Mouse (Mus musculus): ENCODE results near the gene Stk38. TPM values are rescaled to one million over a fixed set of nuclear protein-coding genes. Genes with fewer than 3 reads are reported as not detected.

Stk38 gene
- 46.0 TPM for polyA plus RNA-seq (2014; fragmentation: Illumina TruSeq; extraction: RNeasy Lipid Tissue Mini Kit (QIAGEN cat#74804); ENCODE audit: low read depth, low replicate concordance)

DNA sequence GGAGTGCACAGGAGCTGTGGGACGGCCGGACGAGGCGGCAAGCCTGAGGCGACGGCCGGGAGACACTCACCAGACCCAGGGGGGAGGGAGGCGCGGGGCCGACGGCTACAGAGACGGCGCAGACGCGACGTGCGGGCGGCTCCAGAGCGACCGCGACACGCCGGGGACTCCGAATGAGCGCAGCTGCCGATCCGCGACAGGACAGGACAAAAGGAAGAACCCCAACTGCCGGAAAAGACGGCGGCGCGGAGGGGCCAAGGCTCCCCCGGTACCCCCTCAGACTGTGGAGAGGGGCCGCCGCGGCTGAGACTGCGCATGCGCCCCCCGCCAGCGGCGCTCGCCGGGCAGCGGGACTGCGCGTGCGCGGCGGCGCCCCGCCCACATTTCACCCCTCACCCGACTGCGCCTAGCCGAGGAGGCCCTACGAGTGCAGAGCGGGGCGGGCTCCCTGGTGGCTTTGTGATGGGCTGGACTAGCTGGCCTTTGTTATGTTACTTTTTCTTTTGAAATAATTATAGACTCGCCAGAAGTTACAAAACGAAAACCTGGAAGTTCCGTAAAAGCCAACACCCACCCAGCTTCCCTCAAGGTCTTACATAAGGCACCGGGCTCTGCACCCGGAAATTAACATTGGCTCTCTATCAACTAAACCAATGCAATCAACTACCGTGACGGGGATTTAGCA, at the start of gene Stk38:
TSS of gene Stk38 (minus strand) at position 355 of the 685 bp plus-strand sequence.

DNA sequence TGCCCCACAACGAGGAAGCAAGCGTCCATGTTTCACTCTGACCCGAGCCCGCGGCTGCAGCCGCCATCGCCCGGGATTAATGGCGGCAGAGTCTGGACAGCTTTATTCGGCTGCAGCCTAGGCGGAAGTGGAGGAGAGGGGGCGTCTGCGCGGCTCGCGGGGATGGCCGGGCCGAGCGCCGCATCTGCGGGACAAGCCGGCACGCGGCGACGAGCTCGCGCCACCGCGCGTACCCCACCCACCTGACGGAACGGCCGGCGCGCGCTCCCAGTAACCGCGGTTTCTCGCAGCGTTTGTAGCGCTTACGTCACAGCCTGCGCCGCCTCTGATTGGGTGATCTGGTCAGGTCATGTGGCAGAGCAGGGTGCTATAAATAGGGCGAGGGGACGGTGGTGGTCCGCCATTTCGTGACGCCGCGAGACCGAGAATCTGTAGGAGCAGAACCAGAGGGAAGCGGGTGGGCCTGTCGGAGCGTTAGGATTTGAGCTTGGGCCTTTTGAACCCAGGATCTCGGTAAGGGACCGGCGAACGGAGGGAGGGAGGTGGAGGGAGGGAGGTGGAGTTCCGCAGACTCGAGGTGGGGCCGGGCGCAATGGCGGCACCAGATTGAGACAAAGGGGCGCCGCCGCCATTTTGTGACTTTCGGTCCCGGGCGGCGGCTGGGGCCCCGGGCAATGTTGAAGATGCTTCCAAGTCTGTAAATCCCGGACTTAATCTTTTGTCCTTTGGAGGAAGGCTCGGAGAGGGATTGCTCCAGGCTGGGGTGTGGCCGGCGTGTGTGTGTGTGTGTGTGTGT, 24.7 kb upstream of the Stk38 start, which contains the start of gene Srsf3:
TSS of gene Srsf3 (plus strand) at position 355 of the 796 bp plus-strand sequence.

DNA sequence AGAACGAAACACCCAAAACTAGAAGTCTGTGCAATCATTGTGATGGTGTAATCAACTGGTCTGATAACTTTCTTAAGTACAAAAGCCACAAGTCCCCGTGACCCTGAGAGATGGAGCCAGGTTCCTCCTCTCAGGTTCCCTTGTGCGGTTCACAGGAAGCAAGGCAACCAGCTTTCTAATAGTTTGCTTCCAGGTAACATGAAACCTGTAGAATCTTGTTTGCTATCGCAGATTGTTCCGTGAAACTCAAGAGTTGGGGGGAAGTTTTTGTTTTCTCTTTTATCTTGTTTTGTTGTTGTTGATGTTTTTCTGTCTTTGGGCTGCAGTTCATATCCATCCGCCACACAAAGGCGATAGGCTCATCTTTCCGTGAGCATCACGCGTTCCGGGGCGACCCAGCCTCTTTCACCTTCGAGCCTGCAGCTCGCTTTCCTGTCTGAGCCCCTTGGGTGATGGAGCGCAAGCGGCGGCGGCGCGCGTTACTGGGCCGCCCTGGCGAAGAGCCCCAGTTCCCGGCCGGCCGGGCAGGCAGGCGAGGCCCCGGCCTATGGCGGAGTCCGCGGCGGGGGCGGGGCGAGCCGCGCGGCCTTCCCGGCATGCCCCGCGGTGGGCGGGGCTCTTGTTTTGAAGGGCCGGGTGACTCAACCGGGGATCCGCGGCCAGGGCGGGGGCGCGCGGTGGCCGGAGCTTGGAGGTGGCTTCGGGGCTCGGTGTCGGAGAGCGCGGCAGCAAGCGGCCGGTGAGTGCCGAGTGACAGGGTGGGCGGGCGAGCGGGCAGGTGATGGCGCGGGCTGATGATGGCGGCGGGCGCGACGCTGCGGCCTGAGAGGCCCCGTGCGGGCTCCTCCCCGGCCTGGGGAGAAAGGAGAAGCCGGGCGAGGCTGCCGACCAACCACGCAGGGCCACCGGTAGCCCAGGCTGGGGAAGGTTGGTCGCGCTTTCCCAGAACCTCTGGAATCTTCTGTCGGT, 55.7 kb downstream of the Stk38 start, which contains the start of gene Kctd20:
TSS of gene Kctd20 (plus strand) at position 120 of the 969 bp plus-strand sequence.

DNA sequence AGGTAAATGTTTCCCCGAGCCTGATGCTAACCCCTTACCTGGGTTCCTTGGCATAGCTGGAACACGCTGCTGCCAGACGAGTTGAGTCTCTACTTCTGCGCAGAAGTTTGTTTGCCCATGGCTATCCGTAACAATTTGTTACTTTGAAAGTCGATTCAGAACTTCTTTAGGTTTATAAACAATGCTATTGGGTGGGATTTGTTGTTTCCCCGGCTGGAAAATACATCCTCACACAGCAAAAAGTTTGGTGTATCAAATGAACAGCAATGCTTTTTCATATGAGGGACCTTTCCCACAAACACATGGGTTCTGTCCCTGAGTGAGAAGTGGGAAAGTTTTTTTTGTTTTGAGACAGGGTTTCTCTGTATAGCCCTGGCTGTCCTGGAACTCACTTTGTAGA, 64.1 kb downstream of the Stk38 start, which contains the start of gene Pxt1:
TSS of gene Pxt1 (minus strand) at position 101 of the 400 bp plus-strand sequence.

Other genes starting within 250 kb of the Stk38 start
- 0.28 TPM for gene Mapk13, start 238.7 kb downstream of the Stk38 start, polyA plus RNA-seq (2014; fragmentation: Illumina TruSeq; extraction: RNeasy Lipid Tissue Mini Kit (QIAGEN cat#74804); ENCODE audit: low read depth, low replicate concordance)
- gene Brpf3, start 206.9 kb downstream of the Stk38 start, polyA plus RNA-seq (2014; fragmentation: Illumina TruSeq; extraction: RNeasy Lipid Tissue Mini Kit (QIAGEN cat#74804); ENCODE audit: low read depth, low replicate concordance) = 37.9 TPM
- 0.15 TPM for gene Pnpla1, start 149.6 kb downstream of the Stk38 start, polyA plus RNA-seq (2014; fragmentation: Illumina TruSeq; extraction: RNeasy Lipid Tissue Mini Kit (QIAGEN cat#74804); ENCODE audit: low read depth, low replicate concordance)
- 3.5 TPM for gene 4930539E08Rik, start 92.7 kb downstream of the Stk38 start, polyA plus RNA-seq (2014; fragmentation: Illumina TruSeq; extraction: RNeasy Lipid Tissue Mini Kit (QIAGEN cat#74804); ENCODE audit: low read depth, low replicate concordance)
- gene Pxt1, start 64.2 kb downstream of the Stk38 start, polyA plus RNA-seq (2014; fragmentation: Illumina TruSeq; extraction: RNeasy Lipid Tissue Mini Kit (QIAGEN cat#74804); ENCODE audit: low read depth, low replicate concordance) = 42.1 TPM
- gene Kctd20, start 56.0 kb downstream of the Stk38 start, polyA plus RNA-seq (2014; fragmentation: Illumina TruSeq; extraction: RNeasy Lipid Tissue Mini Kit (QIAGEN cat#74804); ENCODE audit: low read depth, low replicate concordance) = 37.3 TPM
- gene Srsf3, start 24.6 kb upstream of the Stk38 start, polyA plus RNA-seq (2014; fragmentation: Illumina TruSeq; extraction: RNeasy Lipid Tissue Mini Kit (QIAGEN cat#74804); ENCODE audit: low read depth, low replicate concordance) = 177 TPM
- 3.9 TPM for gene Cdkn1a, start 83.0 kb upstream of the Stk38 start, polyA plus RNA-seq (2014; fragmentation: Illumina TruSeq; extraction: RNeasy Lipid Tissue Mini Kit (QIAGEN cat#74804); ENCODE audit: low read depth, low replicate concordance)
- not detected for gene Rab44, start 106.2 kb upstream of the Stk38 start, polyA plus RNA-seq (2014; fragmentation: Illumina TruSeq; extraction: RNeasy Lipid Tissue Mini Kit (QIAGEN cat#74804); ENCODE audit: low read depth, low replicate concordance)
- gene Cpne5, start 230.2 kb upstream of the Stk38 start, polyA plus RNA-seq (2014; fragmentation: Illumina TruSeq; extraction: RNeasy Lipid Tissue Mini Kit (QIAGEN cat#74804); ENCODE audit: low read depth, low replicate concordance) = 2.0 TPM